Mouse (Mus musculus) midbrain, embryonic 13.5 days (tissue): ENCODE results near the gene Samd14. TPM values are rescaled to one million over a fixed set of nuclear protein-coding genes. Genes with fewer than 3 reads are reported as not detected.

Experiments
- ATAC-seq: fragments of 200-750 bp; cut with Nextera tagmentation; 2 replicates; pipeline ENCODE4 v1.8.0; 2017; ENCODE audit warnings: mild to moderate bottlenecking, moderate TSS enrichment, moderate library complexity
- H3K27ac ChIP-seq: fragments of 300-500 bp; sonication (generic); 2 replicates; pipeline ENCODE4 v1.5.1; 2015; ENCODE audit warnings: inconsistent platforms, mild to moderate bottlenecking, moderate library complexity
- H3K27me3 ChIP-seq: fragments of 300-500 bp; sonication (generic); 2 replicates; pipeline ENCODE4 v1.6.1; 2015; ENCODE audit warnings: mild to moderate bottlenecking, inconsistent platforms
- H3K36me3 ChIP-seq: fragments of 300-500 bp; sonication (generic); 2 replicates; pipeline ENCODE4 v1.6.1; 2015; ENCODE audit warnings: mild to moderate bottlenecking, inconsistent platforms
- H3K4me1 ChIP-seq: fragments of 300-500 bp; sonication (generic); replicated peaks from 2 replicates; pipeline ENCODE4 v1.6.1; 2015; ENCODE audit warnings: inconsistent platforms
- H3K4me2 ChIP-seq: fragments of 300-500 bp; sonication (generic); replicated peaks from 2 replicates; pipeline ENCODE4 v1.6.1; 2015; ENCODE audit warnings: moderate library complexity, mild to moderate bottlenecking, inconsistent platforms
- H3K4me3 ChIP-seq: fragments of 300-500 bp; sonication (generic); replicated peaks from 2 replicates; pipeline ENCODE4 v1.5.1; 2015; ENCODE audit warnings: mild to moderate bottlenecking, inconsistent platforms
- H3K9ac ChIP-seq: fragments of 300-500 bp; sonication (generic); replicated peaks from 2 replicates; pipeline ENCODE4 v1.6.1; 2015; ENCODE audit warnings: mild to moderate bottlenecking, inconsistent platforms
- H3K9me3 ChIP-seq: fragments of 300-500 bp; sonication (generic); 2 replicates; pipeline ENCODE4 v1.6.1; 2016; ENCODE audit warnings: mild to moderate bottlenecking, inconsistent platforms
- WGBS: fragments of 180-500 bp; shearing (Covaris S2); methylation state at CpG from one replicate; pipeline ENCODE4 v1.1.7; 2015; 5-methylcytosine and 5-hydroxymethylcytosine counted together
- polyA plus RNA-seq: library from polyadenylated mRNA; unstranded; fragments of >200 nt; fragmentation: Nextera tagmentation; extraction: Ambion mirVana; gene quantifications from 2 replicates; pipeline ENCODE4 v1.2.1, GENCODE M21; 2015

Samd14 gene
- polyA plus RNA-seq, 1 experiment from 2014 or later = 141 TPM

DNA sequence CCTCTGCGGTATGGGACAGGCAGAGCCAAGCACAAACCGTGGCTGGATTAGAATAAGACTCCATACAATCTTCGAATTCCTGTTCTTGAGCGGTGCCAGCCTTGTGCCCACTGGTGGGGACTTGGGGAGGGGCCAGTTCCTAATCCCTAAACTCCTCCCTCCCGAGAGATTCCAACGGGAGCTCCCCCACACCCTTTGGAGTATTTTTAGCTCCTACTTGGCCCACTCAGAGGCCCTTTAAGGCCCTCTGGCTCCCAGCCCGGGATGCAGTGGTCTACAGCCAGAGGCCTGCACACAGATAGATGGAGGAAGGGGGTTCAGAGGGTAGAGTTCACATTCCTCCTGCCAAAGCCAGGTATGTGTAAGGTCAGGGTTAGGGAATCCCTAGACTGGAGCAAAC lies 61.6 kb downstream of the Samd14 start:
- Histone ChIP-seq H3K9ac (no peak overlapping the region), H3K9me3 (no peaks in the 10 kb centered on the region), H3K4me2 (no peak overlapping the region), H3K4me1 (peaks cover 21% of the 10 kb centered on the region), H3K36me3 (no peaks in the 10 kb centered on the region), H3K4me3 (no peak overlapping the region), H3K27ac (no peak overlapping the region), H3K27me3 (peaks cover 28% of the 10 kb centered on the region)
- peak; percentile 32; the same call in 1 of the 2 replicates for ATAC-seq
- 42% methylated on average over 7 of the region's 7 CpGs for WGBS

- ATAC-seq = no peak
- 68% methylated on average over 8 of the region's 8 CpGs for WGBS
- peaks cover 33% of the 10 kb centered on the region for H3K27me3 ChIP-seq
- H3K4me3 ChIP-seq = no peak overlapping the region
- peaks cover 28% of the 10 kb centered on the region for H3K4me1 ChIP-seq
- H3K27ac ChIP-seq = no peak overlapping the region
- no peak overlapping the region for H3K4me2 ChIP-seq
- no peaks in the 10 kb centered on the region for H3K9me3 ChIP-seq
- H3K36me3 ChIP-seq = no peaks in the 10 kb centered on the region
- H3K9ac ChIP-seq = no peak overlapping the region
Observed at GRCm38 (mm10) chr11:95072136-95072535, 62.5 kb downstream of the Samd14 start.

DNA sequence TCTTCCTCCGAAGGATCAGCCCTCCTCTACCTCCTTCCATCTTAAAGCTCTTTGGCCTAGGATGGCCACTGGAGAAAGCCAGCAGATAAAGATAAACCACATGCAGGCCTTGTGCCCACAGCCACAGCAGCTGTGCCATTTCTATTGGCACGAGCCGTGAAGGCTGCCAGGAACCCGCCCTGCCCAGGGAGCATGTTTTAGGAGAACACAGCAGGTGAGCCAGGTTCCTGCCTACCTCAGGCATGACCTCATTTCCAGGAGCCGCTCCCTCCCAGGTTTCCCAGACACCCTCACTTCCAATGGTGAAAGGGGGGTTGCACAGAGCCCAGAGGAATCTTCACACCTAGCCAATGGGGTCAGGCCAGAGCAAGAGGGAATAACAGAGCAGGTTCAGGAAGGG lies 63.1 kb downstream of the Samd14 start:
- Histone ChIP-seq H3K9me3 (no peaks in the 10 kb centered on the region), H3K4me2 (no peak overlapping the region), H3K27ac (no peak overlapping the region), H3K9ac (no peak overlapping the region), H3K27me3 (peaks cover 39% of the 10 kb centered on the region), H3K4me1 (peaks cover 33% of the 10 kb centered on the region), H3K36me3 (no peaks in the 10 kb centered on the region), H3K4me3 (no peak overlapping the region)
- no peak for ATAC-seq
- WGBS = 68% methylated on average over 5 of the region's 5 CpGs

DNA sequence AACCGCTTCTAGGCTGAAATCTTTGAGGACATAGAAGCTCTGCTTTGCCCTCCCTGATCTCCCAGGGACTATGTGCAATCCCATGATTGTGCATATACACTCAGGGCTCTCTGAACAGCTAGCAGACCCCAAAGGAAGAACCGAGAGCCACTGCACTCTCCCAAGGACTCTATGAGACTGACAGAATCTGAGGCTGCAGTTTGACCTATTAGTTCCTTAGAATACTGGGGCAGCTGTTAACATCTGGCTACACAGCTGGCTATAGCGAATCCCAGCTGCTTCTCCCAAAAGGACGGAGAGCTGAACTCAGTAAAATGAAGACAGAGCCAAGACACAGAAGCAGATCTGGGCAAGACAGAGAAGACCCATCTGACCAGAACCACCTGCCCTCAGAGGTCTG lies 64.2 kb downstream of the Samd14 start:
- H3K9ac ChIP-seq = no peak overlapping the region
- H3K9me3 ChIP-seq = no peaks in the 10 kb centered on the region
- H3K4me3 ChIP-seq = no peak overlapping the region
- H3K27me3 ChIP-seq = peaks cover 50% of the 10 kb centered on the region
- no peak overlapping the region for H3K27ac ChIP-seq
- no peak overlapping the region for H3K4me2 ChIP-seq
- peaks cover 34% of the 10 kb centered on the region for H3K4me1 ChIP-seq
- 84% methylated on average over 4 of the region's 4 CpGs for WGBS
- no peak for ATAC-seq
- H3K36me3 ChIP-seq = no peaks in the 10 kb centered on the region

DNA sequence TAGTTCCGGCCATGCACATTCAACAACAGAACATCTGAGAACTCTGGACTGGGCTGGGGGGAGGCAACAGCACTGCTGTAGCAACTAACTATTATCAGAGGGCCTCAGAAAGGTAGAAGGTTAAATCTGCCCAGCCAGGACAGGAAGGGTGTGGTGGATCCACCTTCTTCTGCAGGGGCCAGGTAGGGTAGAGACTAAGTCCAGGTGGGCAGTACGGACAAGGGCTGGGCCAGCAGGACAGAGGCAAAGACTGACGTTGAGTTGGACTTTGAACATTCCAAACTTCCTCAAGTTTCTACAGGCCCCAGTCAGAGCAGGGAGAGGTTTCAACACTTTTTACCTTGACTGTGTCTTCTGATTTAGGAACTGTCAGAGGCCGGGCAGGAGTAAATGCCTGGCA lies 65.0 kb downstream of the Samd14 start:
- no peaks in the 10 kb centered on the region for H3K9me3 ChIP-seq
- H3K36me3 ChIP-seq = no peaks in the 10 kb centered on the region
- no peak overlapping the region for H3K27ac ChIP-seq
- WGBS = 86% methylated on average over 4 of the region's 4 CpGs
- no peak overlapping the region for H3K9ac ChIP-seq
- H3K4me1 ChIP-seq = peaks cover 34% of the 10 kb centered on the region
- ATAC-seq = no peak
- peak overlapping the region; percentile 81 for H3K4me2 ChIP-seq
- no peak overlapping the region; the same call in 1 of the 2 replicates for H3K4me3 ChIP-seq
- peaks cover 58% of the 10 kb centered on the region for H3K27me3 ChIP-seq

GRCm38 (mm10) chr11:95075197-95076040 lies 65.7 kb downstream of the Samd14 start:
- H3K27me3 ChIP-seq = peaks cover 63% of the 10 kb centered on the region
- ATAC-seq = peak; percentile 13; the same call in 1 of the 2 replicates
- peak overlapping the region; percentile 81 for H3K4me2 ChIP-seq
- peak overlapping the region; percentile 62 for H3K4me3 ChIP-seq
- peak overlapping the region; percentile 71; the same call in 1 of the 2 replicates for H3K27ac ChIP-seq
- peaks cover 34% of the 10 kb centered on the region for H3K4me1 ChIP-seq
- no peaks in the 10 kb centered on the region for H3K36me3 ChIP-seq
- no peaks in the 10 kb centered on the region for H3K9me3 ChIP-seq
- peak overlapping the region; percentile 79 for H3K9ac ChIP-seq
- 6% methylated on average over 19 of the region's 19 CpGs for WGBS

Other genes starting within 250 kb of the Samd14 start
- gene Tmem92, start 227.2 kb upstream of the Samd14 start, polyA plus RNA-seq = not detected in 2 replicates
- gene Col1a1, start 73.7 kb upstream of the Samd14 start, polyA plus RNA-seq = 51.5 and 68.9 TPM in 2 replicates
- not detected in 2 replicates for gene Hils1, start 42.3 kb upstream of the Samd14 start, polyA plus RNA-seq
- 0.17 TPM in 1 of 2 replicates, not detected in the other for gene Sgca, start 33.6 kb upstream of the Samd14 start, polyA plus RNA-seq
- 17.4 and 17.8 TPM in 2 replicates for gene Ppp1r9b, start 18.8 kb upstream of the Samd14 start, polyA plus RNA-seq
- 21.4 and 24.7 TPM in 2 replicates for gene Pdk2, start 31.5 kb downstream of the Samd14 start, polyA plus RNA-seq
- gene Itga3, start 66.9 kb downstream of the Samd14 start, polyA plus RNA-seq = 6.6 and 8.8 TPM in 2 replicates
- 0.27 and 0.30 TPM in 2 replicates for gene Dlx3, start 110.2 kb downstream of the Samd14 start, polyA plus RNA-seq
- not detected in 2 replicates for gene Dlx4, start 136.4 kb downstream of the Samd14 start, polyA plus RNA-seq